Mouse (Mus musculus): ENCODE data around the gene Cabp7. TPM values are rescaled to one million over a fixed set of nuclear protein-coding genes. Genes with fewer than 3 reads are reported as not detected.
A peak's percentile ranks its signal among the peaks of the same experiment; 100 is the strongest.
"Not testable (repeated sequence)": the region's sequence is repeated elsewhere in the genome, so short reads cannot be mapped to it uniquely, and the experiment has no call there.

Cabp7 gene
- total RNA-seq, 2 experiments from 2014 or later = 0.20 TPM; not detected in 1

DNA sequence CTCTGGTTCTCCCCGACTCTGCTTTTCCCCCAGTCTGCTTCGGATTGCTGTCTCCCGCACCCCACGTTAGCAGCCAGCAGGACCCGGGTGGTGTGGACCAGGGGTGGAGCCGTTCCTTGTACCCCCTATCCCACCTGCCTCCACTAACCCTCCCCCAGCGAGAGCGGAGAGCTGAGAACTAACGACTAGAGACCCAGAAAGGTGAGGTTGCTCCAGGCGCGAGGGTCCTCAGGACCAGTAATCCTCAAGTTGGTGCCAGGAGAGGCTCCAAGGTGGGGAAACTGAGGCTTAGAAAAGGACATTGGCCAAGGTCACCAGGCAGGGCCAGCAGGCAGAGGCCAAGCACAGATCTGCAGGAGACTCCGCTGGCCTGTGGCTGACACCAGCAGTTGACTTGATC lies 707 bp upstream of the Cabp7 start:
- DNase-seq = no peak

DNA sequence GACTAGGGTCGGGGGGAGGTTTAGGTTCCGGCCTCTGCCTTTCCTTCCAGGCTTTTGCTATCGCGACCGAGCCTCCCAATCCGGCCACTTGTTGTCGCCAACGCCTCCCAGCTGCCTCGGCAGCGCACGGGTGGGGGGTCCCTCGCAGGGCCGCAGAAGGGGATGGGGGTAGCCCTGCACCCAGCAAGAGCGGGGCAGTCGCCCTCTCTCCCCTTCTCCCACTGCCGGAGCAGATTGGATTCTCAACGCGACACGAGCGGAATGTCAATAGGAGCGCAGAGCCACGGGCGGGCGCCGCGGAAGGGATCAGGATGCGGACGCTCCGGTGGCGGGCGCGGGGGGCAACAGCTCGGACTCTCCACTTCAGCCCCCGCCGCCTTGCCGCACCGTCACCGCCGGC lies 609 bp downstream of the Cabp7 start:
- no peak for DNase-seq

DNA sequence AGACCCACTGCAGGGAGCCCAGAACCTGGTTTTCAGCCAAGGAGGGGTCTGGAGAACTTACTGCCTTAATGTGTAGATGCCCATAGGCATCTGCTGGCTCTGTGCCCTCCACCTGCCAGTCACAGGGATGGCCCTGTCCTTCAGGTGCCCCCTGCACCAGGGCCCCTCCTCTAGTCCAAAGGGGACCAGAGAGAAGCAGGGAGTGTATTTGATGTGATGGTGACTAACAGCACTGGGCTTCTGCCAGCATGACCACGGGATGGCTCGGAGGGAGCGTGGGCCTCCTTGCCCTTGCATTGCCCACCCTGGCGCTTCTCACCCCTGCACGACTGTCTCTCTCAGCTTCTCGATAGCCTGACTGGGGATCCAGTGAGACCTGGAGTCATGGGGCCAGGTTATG lies 1.9 kb downstream of the Cabp7 start:
- DNase-seq = no peak

DNA sequence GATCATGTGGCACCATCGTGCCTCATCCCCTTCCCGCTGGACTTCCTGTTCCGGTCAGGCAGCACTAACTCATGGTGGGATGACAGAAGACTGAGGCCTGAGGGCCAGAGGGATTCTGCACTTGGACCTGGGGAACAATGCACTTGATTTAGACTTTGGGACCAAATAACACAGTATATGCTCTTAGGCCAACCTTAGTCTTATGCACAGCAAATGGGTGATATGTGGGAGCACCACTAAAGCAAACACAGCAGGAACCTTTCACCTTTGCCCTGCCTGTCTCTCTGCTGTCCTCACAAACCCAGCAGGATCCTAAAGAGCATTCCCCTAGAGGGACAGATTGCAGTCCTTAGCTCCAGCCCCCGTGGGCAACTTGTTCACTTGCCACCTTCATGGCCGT lies 5.8 kb downstream of the Cabp7 start:
- DNase-seq = no peak

DNA sequence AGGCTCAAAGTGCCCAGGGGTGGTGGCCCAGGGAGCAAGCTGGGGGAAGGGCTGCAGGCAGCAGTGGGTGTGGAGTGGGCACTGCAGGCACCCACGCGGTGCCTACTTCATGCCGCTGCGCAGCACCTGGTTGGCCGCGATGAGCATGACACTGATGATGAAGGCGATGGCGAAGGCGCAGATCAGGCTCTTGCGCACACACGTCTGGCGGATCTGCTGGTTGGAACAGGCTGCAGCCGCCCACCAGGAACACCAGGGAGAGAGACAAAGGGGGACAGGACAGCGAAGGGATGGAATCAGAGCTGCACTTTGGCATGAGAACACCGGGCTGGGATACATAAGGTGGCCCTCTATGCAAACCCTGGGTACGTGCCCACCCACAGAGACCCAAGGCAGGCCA lies 7.9 kb downstream of the Cabp7 start:
- no peak for DNase-seq

DNA sequence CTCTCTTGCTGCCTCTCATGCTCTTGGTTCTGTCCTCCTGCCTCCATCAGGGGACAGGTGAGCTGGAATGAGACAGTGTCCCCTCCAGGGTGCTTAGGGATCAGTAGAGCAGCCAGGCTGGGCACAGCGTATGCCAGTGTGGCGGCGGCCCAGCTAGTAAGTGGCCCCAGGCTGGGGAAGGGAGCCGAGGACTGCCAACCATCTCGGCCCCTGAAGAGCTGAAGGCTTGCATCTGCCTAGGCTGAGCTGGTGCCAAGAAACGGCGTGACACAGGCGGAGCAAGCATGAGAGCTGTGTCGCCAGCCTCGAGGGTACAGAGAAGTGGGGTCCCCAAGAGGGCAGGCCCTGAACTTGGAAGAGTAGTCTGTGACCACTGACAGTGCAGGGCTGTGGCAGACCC lies 8.9 kb downstream of the Cabp7 start:
- DNase-seq = no peak

DNA sequence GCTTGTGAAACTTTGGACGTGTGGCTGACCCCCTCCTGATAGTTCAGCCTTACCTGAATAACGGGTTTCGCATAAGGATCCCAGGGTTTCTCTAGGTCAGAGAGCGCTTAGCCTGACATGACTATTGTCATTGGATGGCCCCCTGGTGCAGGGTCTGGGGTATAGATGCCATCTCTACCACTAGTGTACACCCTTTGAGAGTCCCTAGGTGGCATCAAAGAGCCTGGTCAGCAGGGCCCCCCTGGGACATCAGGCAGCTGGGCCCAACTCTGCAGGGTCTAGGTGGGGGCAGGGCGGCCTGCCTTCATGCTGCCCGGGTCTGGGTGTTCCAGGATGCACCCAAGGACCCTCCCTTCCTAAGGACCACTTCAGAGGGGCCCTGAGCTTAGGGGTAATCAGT lies 10.2 kb downstream of the Cabp7 start:
- no peak for DNase-seq

DNA sequence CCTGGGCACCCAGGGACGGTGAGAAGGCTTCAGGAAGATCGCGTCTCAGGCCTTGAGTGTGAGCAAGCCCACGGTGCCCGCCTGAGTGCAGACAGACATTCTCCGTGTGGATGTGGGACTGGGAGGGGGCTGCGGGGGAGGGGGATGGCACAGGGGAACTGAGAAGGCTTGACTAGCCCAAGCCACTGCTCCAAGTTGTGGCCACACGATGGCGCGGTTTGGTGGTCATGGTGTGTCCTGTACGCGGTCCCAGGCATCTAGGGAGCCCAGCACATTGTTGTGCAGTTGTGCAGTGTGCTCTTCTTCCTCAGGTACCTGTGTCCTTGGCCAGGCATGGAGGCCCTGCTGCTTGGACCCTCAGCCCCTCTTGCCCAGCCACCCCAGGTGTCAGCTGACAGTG lies 12.4 kb downstream of the Cabp7 start:
- no peak for DNase-seq

DNA sequence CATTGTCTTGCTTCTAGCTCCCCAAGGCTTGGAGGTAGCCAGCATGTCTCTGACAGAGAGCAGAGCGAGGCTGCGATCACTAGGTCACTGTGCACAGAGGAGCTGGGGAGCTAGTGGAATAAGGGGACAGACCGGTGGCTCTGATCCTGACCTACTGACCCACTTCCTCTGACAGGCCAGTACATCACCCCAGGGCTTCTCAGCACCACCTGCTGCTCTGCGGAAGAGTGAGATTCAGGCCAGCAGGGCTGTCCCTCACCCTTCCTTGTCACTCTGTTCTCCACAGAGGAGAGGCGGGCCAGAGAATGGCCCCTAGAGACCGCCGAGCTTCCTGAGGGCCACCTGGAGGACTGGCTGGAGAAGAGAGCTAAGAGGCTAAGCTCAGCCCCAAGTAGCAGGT lies 14.8 kb downstream of the Cabp7 start:
- DNase-seq = no peak

DNA sequence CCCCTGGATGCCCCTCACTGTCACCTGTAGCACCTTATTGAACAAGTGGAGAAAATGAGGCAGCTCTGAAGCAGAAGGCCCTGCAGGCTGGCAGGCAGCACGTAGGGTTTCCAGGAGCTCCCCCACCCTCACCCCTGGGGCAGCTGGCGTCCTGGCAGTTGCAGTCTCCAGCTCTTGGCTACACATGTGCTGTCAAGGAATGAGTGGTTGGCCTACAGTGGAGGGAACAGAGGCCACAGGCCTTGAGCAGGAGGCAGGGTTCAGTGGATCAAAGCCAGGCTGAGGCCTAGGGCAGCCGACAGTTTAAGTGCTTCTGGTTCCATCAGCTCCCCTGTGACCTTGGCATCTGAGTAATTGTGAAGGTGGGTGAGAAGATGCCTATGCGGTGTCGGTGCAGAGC lies 15.7 kb downstream of the Cabp7 start:
- peak; percentile 40 to 42 for DNase-seq

DNA sequence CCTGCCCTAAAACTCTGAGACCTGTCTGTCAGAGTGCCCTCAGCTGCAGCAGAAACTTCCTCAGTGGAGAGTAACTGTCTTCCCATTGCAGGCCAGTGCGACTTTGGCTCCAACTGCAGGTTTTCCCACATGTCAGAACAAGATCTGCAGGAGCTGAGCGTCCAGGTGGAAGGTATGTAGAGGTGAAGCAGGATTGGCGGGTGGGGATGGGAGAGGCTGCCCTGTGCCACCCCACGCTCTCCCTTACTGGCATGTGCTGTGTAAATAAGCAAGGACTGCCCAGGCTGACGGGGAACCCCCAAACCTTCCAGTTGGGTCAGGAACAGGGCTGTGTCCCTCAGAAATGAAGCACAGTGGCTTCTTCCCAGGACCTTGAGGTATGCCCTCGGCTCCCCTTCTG lies 16.5 kb downstream of the Cabp7 start:
- DNase-seq = no peak

DNA sequence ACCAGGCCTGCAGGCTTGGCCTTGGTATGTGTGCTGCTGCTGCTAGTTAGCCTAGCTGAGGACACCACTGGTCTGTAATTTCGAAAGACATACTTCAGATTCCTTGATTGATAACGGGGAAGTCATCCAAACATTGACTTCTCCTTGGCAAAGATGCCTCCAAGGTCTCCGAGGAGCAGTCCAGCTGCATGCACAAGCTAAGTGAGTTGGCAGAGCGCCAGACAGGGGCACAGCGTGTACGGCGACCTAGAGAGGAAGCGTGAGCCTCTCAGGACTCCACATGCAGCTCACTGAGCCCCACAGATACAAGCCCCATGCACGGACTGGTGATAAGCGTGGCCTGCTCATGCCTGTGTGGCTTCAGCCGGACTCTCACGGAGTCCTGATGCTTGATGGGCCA lies 17.0 kb downstream of the Cabp7 start:
- DNase-seq = peak; percentile 81 to 88

DNA sequence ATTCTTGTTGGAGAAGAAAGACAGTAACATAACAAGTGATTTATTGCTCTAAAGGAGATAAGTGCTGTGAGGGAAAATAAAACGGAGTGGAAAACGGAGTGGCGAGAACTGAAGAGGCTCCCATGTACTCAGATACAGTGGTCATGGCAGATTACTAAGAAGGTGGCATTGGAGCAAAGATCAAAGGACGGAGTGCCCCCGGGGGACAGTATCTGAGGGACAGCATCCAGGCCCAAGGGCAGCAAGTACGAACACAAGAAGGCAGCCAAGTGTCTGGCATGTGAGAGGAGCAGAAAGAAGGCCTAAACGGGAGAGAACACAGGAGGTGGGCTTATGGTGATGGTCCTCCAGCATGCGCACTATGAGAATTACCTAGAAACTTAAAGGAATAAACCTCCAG lies 24.9 kb downstream of the Cabp7 start:
- DNase-seq = peak in 1 of 2 experiments; percentile 48

DNA sequence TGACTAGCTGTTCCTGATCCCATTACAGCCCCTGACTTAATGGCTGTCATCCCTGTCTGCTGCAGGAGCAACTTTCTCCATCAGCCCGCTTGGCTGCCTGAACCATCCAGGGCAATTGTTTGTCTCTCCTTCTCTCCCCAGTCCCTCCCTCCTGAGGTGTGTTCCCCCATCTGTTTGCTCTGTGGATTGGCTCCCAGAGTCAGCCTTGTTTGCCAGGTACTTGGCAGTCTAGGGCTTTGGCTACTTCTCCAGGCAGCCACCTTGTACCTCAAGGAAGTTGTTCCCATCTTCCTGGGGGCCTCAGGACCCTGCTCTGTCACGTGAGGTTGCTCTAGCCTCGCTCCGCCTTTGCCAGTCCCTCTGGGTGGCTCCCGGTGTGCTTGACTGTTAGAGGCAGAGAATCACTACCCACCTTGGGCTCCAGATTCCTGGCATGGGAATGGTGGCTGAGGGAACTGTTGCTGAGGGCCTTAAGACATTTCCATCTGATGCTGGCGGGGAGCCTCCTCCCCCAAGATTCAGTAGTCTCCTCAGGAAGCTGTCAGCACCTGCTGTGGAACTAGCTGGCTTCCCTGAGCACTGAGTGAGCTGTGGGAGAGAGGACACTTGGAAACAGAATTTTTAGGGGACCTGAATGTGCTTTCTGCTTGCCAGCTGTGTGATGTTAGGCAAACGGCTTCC lies 25.5 kb downstream of the Cabp7 start:
- DNase-seq = no peak

DNA sequence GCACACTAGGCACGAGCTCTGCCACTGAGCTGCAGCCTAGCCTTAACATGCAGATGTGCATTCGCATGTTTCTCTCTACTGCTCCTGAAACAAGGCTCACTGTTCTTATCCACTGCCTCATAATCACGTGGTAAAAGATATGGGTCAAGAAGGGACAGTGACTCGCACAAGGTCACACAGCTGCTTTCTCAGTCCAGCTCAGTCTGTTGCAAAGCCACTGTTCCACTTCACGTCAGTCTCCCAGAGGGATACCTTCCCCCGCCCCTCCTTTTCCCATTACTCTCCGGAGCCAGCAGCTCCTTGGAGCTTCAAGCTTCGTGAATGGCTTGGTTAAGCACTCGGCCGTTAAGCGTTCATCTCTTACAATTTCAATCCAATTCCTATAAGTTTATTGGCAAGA lies 26.2 kb downstream of the Cabp7 start:
- peak; percentile 56 to 58 for DNase-seq

DNA sequence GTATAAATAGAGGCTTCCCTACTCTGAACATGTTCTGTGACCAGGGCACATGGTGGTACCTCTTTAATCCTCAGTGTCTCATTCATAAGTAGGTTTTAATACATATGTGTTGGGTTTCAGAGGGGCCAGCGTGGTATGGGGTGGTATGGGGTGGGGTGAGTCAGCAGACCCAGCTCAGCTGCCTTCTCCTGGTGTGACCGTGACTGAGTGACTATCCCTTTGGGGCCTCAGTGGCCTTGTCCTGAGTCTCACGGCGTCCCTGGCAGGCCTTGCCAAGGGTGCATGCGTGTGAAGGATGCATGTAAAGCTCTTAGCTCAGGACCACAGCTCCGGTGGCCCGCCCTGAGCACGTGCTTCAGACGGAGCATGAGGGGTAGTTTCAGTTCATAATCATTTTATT lies 26.6 kb downstream of the Cabp7 start:
- DNase-seq = peak; percentile 76 to 85

DNA sequence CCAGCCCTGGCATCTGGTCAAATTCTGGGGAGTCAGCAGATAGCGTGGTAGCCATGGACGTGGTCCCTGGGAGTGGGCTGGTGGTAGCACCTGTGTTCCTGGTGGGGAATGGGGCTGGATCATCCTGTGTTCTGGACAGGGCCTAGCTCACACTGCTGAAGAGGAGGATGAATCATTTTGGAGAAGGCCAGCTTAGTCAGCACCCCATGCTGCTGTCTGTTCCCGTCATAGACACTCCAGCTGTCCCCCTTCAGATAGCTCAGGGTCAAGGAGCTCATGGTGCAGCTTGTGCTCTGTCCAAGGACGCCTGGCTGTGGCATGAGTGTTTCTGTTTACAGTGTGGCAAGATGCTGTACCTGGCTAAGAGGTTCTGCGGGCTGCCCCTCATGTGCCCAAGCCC lies 28.0 kb downstream of the Cabp7 start:
- peak; percentile 65 to 73 for DNase-seq

DNA sequence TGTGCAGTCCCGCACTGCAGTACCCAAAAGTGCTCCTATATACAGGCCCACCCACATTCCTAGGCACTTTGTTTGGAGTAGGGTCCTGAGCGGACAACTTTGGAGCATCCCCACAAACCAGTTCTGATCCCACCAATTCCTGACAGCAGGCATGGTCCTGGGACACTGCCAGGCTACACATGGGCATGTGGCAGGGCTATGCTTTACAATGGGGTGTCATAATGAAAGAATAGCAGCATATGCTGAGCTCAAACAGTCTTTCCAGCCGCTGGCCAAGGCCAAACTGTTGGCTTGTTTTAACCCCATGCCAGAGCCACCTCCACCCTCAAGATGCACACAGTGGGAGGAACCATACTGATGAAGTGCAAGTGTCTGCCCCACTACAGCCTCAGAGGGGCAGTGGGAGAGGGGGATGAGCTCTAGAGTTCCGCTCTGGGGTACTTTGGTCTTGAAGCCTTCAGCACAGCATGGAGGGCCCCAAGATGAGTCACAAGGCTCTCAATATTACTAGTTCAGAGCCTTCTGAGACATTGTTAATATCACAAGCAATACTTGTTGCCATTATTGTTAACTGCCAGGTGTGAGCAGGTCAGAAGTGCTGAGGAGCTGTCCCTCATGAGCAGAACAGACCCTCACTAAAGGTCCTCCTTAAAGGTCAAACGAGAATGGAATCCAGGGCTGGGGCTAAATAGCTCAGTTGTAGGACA lies 29.9 kb downstream of the Cabp7 start:
- no peak for DNase-seq

DNA sequence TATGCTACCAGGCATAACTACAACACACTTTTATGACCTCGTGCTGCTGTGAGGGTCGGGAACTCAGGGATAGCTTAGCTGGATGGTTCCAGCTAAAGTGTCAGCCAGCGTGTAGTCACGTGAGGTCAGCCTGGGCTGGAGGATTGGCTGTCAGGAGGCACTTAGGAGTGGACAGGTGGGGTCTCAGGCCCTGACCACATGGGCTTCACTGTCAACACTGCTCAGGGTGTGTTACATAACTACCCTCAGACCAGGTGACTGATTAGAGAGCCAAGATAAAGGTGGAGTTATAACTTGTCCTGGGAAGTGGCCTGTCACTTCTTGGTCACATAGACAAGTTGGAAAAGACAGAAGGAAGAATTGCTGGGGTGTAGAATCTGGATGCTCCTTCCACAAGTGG lies 31.0 kb downstream of the Cabp7 start:
- no peak for DNase-seq

DNA sequence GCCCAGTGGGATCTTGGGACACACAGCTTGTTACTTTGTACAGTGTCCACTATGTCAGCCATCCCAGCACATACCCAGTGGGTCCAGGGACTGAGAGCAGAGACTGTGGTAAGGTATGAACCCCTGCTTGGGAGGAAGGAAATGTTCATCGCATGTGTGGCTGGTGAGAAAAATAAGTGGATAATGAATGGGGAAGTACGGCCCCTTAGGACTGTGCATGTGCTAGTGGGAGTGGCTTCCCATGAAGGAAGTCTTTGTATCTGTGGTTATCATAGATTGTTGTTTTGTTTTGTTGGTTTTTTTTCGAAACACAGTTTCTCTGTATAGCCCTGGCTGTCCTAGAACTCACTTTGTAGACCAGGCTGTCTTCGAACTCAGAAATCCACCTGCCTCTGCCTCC lies 31.9 kb downstream of the Cabp7 start:
- no peak for DNase-seq

DNA sequence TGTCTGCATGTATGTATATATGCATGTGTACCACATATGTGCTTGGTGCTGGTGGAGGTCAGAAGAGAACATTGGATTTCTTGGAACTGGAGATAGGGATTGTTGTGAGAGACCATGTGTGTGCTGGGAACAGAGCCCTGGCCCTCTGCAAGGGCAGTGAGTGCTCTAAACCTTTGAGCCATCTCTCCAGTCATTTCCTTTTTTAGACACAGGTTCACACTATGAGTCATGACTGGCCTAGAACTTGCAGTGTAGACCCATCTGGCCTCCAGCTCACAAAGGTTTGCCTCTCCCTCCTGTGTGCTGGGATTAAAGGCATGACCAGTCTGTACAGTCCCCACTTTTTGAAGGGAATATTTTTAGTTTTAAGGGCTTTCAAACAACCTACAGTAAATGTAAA lies 33.8 kb downstream of the Cabp7 start:
- no peak for DNase-seq

DNA sequence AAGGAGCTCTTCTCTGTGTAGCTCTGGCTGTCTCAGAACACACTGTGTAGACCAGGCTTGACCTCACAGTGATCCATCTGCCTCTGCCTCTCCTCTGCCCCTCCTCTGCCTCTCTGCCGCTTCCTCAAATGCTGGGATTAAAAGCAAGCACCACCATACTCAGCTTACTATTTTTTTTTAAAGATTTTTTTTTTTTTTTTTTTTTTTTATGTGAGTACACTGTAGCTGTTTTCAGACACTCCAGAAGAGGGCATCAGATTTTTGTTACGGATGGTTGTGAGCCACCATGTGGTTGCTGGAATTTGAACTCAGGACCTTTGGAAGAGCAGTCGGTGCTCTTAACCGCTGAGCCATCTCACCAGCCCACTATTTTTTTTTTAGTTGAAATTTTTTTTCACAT lies 36.4 kb downstream of the Cabp7 start:
- DNase-seq = not testable (repeated sequence)

DNA sequence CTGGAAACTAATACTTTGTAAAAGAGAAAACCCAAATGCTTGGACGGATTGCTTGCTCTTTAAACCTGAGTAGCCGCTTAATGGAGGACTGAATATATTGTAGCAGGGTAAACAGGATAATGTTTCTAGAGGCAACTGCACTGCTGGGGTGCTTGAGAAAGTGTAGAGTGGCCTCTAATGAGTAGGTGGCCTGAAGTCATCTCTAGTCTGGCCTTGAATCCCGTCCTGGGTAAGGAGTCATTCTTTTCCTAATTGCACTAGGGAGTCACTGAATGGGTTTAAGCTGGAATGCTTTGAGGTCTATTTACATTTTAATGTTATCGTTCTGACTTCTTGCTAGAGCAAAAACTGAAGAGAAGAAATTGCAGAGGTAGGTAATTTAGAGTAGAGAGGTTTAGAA lies 41.4 kb downstream of the Cabp7 start:
- DNase-seq = peak in 1 of 2 experiments; percentile 41

Data from adrenal gland, postnatal 36 days (tissue).